Mouse (Mus musculus) stomach, postnatal 0 days (tissue): ENCODE measurements around the gene Smtnl1.

Source experiments
- CTCF ChIP-seq: IDR thresholded peaks from 2 replicates; pipeline ENCODE4 v1.5.1; 2016; ENCODE audit warnings: antibody characterized with exemption, low read depth, mild to moderate bottlenecking, moderate library complexity
- EP300 ChIP-seq: optimal IDR thresholded peaks from 2 replicates; pipeline ENCODE3; 2016; ENCODE audit warnings: antibody characterized with exemption

- TF ChIP-seq CTCF (peak; percentile 85), EP300 (no peak)
Measured at GRCm38 (mm10) chr2:84799041-84799561, 23.4 kb downstream of the Smtnl1 start.
